Mouse (Mus musculus): ENCODE measurements around the gene Fxr1. TPM values are rescaled to one million over a fixed set of nuclear protein-coding genes. Genes with fewer than 3 reads are reported as not detected.
A peak's percentile ranks its signal among the peaks of the same experiment; 100 is the strongest.
"Not testable (repeated sequence)": the region's sequence is repeated elsewhere in the genome, so short reads cannot be mapped to it uniquely, and the experiment has no call there.

The Fxr1 gene
- total and polyA plus RNA-seq, 2 experiments from 2014 or later = 27.3 to 79.5 TPM

GRCm38 (mm10) chr3:34041990-34042389 lies 22.2 kb downstream of the Fxr1 start:
- TF ChIP-seq CTCF (IDR thresholded peaks at IDR 0.05; ENCODE audit: low read depth) = no peak
- H3K9me3 ChIP-seq (ENCODE audit: low read length) = no peaks in the 10 kb centered on the region
- no peak overlapping the region for H3K4me2 ChIP-seq (ENCODE audit: low read depth)

GRCm38 (mm10) chr3:34062352-34062751 lies 42.6 kb downstream of the Fxr1 start:
- ATAC-seq = peak; percentile 54
- peaks cover 24% of the 10 kb centered on the region for H3K36me3 ChIP-seq (ENCODE audit: insufficient read depth)
- WGBS = 85% methylated on average over 2 of the region's 2 CpGs

More at GRCm38 (mm10) chr3:34041990-34042389, 22.2 kb downstream of the Fxr1 start:
- H3K4me1 ChIP-seq (ENCODE audit: insufficient read depth) = no peaks in the 10 kb centered on the region
- ATAC-seq (no peak), DNase-seq (no peak)
- no peak overlapping the region for H3K9ac ChIP-seq
- H3K4me3 ChIP-seq (ENCODE audit: low read depth, low read length) = no peak overlapping the region
- no peak overlapping the region for H3K27ac ChIP-seq (ENCODE audit: low read depth, low read length)
- H3K36me3 ChIP-seq (ENCODE audit: insufficient read depth) = peaks cover 4% of the 10 kb centered on the region; the same call in 1 of the 2 replicates
- 92% methylated on average over 4 of the region's 4 CpGs for WGBS
- H3K27me3 ChIP-seq (ENCODE audit: insufficient read depth, low read length) = no peaks in the 10 kb centered on the region

GRCm38 (mm10) chr3:34068943-34069342 lies 49.2 kb downstream of the Fxr1 start:
- WGBS = 90% methylated on average over 7 of the region's 7 CpGs
- H3K4me1 ChIP-seq (ENCODE audit: insufficient read depth); H3K4me2 ChIP-seq (ENCODE audit: low read depth); DNase-seq; H3K27ac ChIP-seq (ENCODE audit: low read depth, low read length); H3K27me3 ChIP-seq (ENCODE audit: insufficient read depth, low read length); H3K9me3 ChIP-seq (ENCODE audit: low read length); H3K9ac ChIP-seq; ATAC-seq; H3K4me3 ChIP-seq (ENCODE audit: low read depth, low read length): not testable (repeated sequence)
- H3K36me3 ChIP-seq (ENCODE audit: insufficient read depth) = peaks cover 20% of the 10 kb centered on the region

More at GRCm38 (mm10) chr3:34062352-34062751, 42.6 kb downstream of the Fxr1 start:
- H3K4me2 ChIP-seq (ENCODE audit: low read depth) = no peak overlapping the region
- no peaks in the 10 kb centered on the region for H3K9me3 ChIP-seq (ENCODE audit: low read length)
- H3K4me3 ChIP-seq (ENCODE audit: low read depth, low read length) = no peak overlapping the region
- no peaks in the 10 kb centered on the region for H3K27me3 ChIP-seq (ENCODE audit: insufficient read depth, low read length)
- no peak overlapping the region for H3K9ac ChIP-seq
- TF ChIP-seq CTCF (IDR thresholded peaks at IDR 0.05; ENCODE audit: low read depth) = no peak
- H3K4me1 ChIP-seq (ENCODE audit: insufficient read depth) = no peaks in the 10 kb centered on the region
- H3K27ac ChIP-seq (ENCODE audit: low read depth, low read length) = no peak overlapping the region
- DNase-seq = no peak

- H3K27me3 ChIP-seq (ENCODE audit: insufficient read depth, low read length) = no peaks in the 10 kb centered on the region
- 94% methylated on average over 6 of the region's 6 CpGs for WGBS
- DNase-seq (no peak), ATAC-seq (no peak)
- H3K4me1 ChIP-seq (ENCODE audit: insufficient read depth) = no peaks in the 10 kb centered on the region
- H3K9ac ChIP-seq = no peak overlapping the region
- no peak overlapping the region for H3K4me3 ChIP-seq (ENCODE audit: low read depth, low read length)
- peaks cover 25% of the 10 kb centered on the region for H3K36me3 ChIP-seq (ENCODE audit: insufficient read depth)
- no peak overlapping the region for H3K27ac ChIP-seq (ENCODE audit: low read depth, low read length)
- TF ChIP-seq CTCF (IDR thresholded peaks at IDR 0.05; ENCODE audit: low read depth) = no peak
- H3K4me2 ChIP-seq (ENCODE audit: low read depth) = no peak overlapping the region
- no peaks in the 10 kb centered on the region for H3K9me3 ChIP-seq (ENCODE audit: low read length)
Measured at GRCm38 (mm10) chr3:34072726-34073125, 53.0 kb downstream of the Fxr1 start.

- Histone ChIP-seq H3K4me3 (ENCODE audit: low read depth, low read length) (no peak overlapping the region), H3K4me2 (ENCODE audit: low read depth) (no peak overlapping the region), H3K9ac (no peak overlapping the region), H3K9me3 (ENCODE audit: low read length) (no peaks in the 10 kb centered on the region), H3K27ac (ENCODE audit: low read depth, low read length) (no peak overlapping the region), H3K4me1 (ENCODE audit: insufficient read depth) (peaks cover 4% of the 10 kb centered on the region; the same call in 1 of the 2 replicates), H3K27me3 (ENCODE audit: insufficient read depth, low read length) (no peaks in the 10 kb centered on the region), H3K36me3 (ENCODE audit: insufficient read depth) (peaks cover 25% of the 10 kb centered on the region)
- ATAC-seq (no peak), DNase-seq (no peak)
- TF ChIP-seq CTCF (IDR thresholded peaks at IDR 0.05; ENCODE audit: low read depth) = no peak
- WGBS = 87% methylated on average over 6 of the region's 6 CpGs
Measured at GRCm38 (mm10) chr3:34076058-34076759, 56.5 kb downstream of the Fxr1 start.

- ATAC-seq (peak; percentile 97), DNase-seq (peak; percentile 96)
- Histone ChIP-seq H3K27ac (ENCODE audit: low read depth, low read length) (peak within 1 kb of the TSS; percentile 83), H3K9ac (peak within 1 kb of the TSS; percentile 94), H3K27me3 (ENCODE audit: insufficient read depth, low read length) (no peaks in the 10 kb centered on the region), H3K9me3 (ENCODE audit: low read length) (no peaks in the 10 kb centered on the region), H3K4me2 (ENCODE audit: low read depth) (peak within 1 kb of the TSS; percentile 57), H3K4me1 (ENCODE audit: insufficient read depth) (peaks cover 8% of the 10 kb centered on the region; the same call in 1 of the 2 replicates), H3K4me3 (ENCODE audit: low read depth, low read length) (peak within 1 kb of the TSS; percentile 80), H3K36me3 (ENCODE audit: insufficient read depth) (peaks cover 11% of the 10 kb centered on the region)
- TF ChIP-seq CTCF (IDR thresholded peaks at IDR 0.05; ENCODE audit: low read depth) = no peak
- under 1% methylated on average over 50 of the region's 50 CpGs for WGBS
Measured at GRCm38 (mm10) chr3:34080900-34081662, 61.3 kb downstream of the Fxr1 start, which contains the start of gene Dnajc19. Dnajc19 (minus strand) TSS chr3:34081321.

GRCm38 (mm10) chr3:34081929-34082328 lies 62.2 kb downstream of the Fxr1 start:
- H3K9me3 ChIP-seq (ENCODE audit: low read length) = no peaks in the 10 kb centered on the region
- peaks cover 6% of the 10 kb centered on the region for H3K36me3 ChIP-seq (ENCODE audit: insufficient read depth)
- peak overlapping the region; percentile 80 for H3K4me3 ChIP-seq (ENCODE audit: low read depth, low read length)
- DNase-seq (no peak), ATAC-seq (no peak)
- no peaks in the 10 kb centered on the region for H3K27me3 ChIP-seq (ENCODE audit: insufficient read depth, low read length)
- peak overlapping the region; percentile 83 for H3K27ac ChIP-seq (ENCODE audit: low read depth, low read length)
- 84% methylated on average over 3 of the region's 3 CpGs for WGBS
- TF ChIP-seq CTCF (IDR thresholded peaks at IDR 0.05; ENCODE audit: low read depth) = no peak
- H3K4me2 ChIP-seq (ENCODE audit: low read depth) = peak overlapping the region; percentile 57
- peak overlapping the region; percentile 94 for H3K9ac ChIP-seq
- H3K4me1 ChIP-seq (ENCODE audit: insufficient read depth) = peaks cover 8% of the 10 kb centered on the region; the same call in 1 of the 2 replicates
